ENCODE assay signal across 18 mouse cellular contexts in genomic region chr15:84096051-84096450, GRCm38 (mm10). TPM values are rescaled to one million over a fixed set of nuclear protein-coding genes. Genes with fewer than 3 reads are reported as not detected.
DNase-seq lines count a peak whose midpoint lies in the region; TF ChIP-seq lines count a peak whose summit lies in the region.
"Had no signal": no experiment of that assay in that cellular context is flagged by ENCODE, and none has a peak within 500 bp of the region (broad histone marks: within the 10 kb centered on the region; RNA-seq: fewer than 3 reads in every experiment).

No protein-coding gene starts in this region.

- H3K4me1 ChIP-seq in thymus, adult 2 months (replicated peaks; ENCODE audit: control insufficient read depth, insufficient read depth, low read length): no peaks in the 10 kb centered on the region
- H3K4me1 ChIP-seq: heart, embryonic 15.5 days; liver, embryonic 13.5 days had no signal

- no peak overlapping the region for H3K27ac ChIP-seq in thymus, adult 2 months (ENCODE audit: control insufficient read depth, insufficient read depth, low read length)
- H3K27ac ChIP-seq: heart, embryonic 15.5 days; liver, embryonic 13.5 days; midbrain, embryonic 10.5 days had no signal

- H3K27me3 ChIP-seq in thymus, adult 2 months (ENCODE audit: control insufficient read depth, insufficient read depth, low read length): no peaks in the 10 kb centered on the region
- H3K27me3 ChIP-seq: liver, embryonic 13.5 days had no signal

- no peak overlapping the region for H3K4me3 ChIP-seq in thymus, adult 2 months (ENCODE audit: control insufficient read depth, insufficient read depth, low read length)
- H3K4me3 ChIP-seq: heart, embryonic 15.5 days; liver, embryonic 13.5 days; midbrain, embryonic 10.5 days; myocyte had no signal

- intact Hi-C loops in heart, postnatal 25 days (cut with DNase I): no loop called here

- no peak for TF ChIP-seq POLR2A in brain, embryonic 14.5 days (IDR thresholded peaks at IDR 0.05; ENCODE audit: borderline replicate concordance, extremely low read depth, insufficient read depth, insufficient read length, poor library complexity, severe bottlenecking)
- no peak for TF ChIP-seq POLR2A in thymus, adult 2 months (IDR thresholded peaks at IDR 0.05; ENCODE audit: control insufficient read depth, extremely low read depth, insufficient read depth, low read length, poor library complexity)

- DNase-seq in heart, adult 8-10 months (ENCODE audit: low spot score): peak; percentile 11
- no peak for DNase-seq in heart, postnatal 25 days (ENCODE audit: low spot score)
- DNase-seq in brain, embryonic 14.5 days (ENCODE audit: low read depth): peak; percentile 70
- DNase-seq in cerebellum, adult 18-20 months: peak; percentile 77 to 78
- peak; percentile 68 for DNase-seq in gastrocnemius, adult 18-20 months (ENCODE audit: low spot score)
- DNase-seq in thymus, adult 2 months: no peak
- DNase-seq in lung, adult 18-20 months: no peak
- no peak for DNase-seq in kidney, postnatal 36 days
- DNase-seq: embryo, embryonic 11 days; liver, embryonic 13.5 days; right cerebral cortex, postnatal 25 days had no signal

- no peak for TF ChIP-seq CTCF in brain, embryonic 14.5 days (IDR thresholded peaks at IDR 0.05; ENCODE audit: borderline replicate concordance, extremely low read depth, insufficient read depth, insufficient read length)
- TF ChIP-seq CTCF in thymus, adult 2 months (IDR thresholded peaks at IDR 0.05; ENCODE audit: borderline replicate concordance, control insufficient read depth, extremely low read depth, insufficient read depth, low read length, poor library complexity): no peak

- 89% methylated on average over 8 of the region's 8 CpGs for WGBS in thymus, adult 2 months

- H3K36me3 ChIP-seq in thymus, adult 2 months (ENCODE audit: control insufficient read depth, insufficient read depth, low read length): no peaks in the 10 kb centered on the region
- H3K36me3 ChIP-seq: heart, embryonic 15.5 days; liver, embryonic 13.5 days; midbrain, embryonic 10.5 days had no signal

RNA-seq across cellular contexts. Expression of gene Sult4a1, which starts 9.5 kb away (rescaled TPM):
- total RNA-seq in heart, adult 8-10 months (2022): under 1 TPM in 3 of 4 experiments, not detected in 1; 0.09 to 0.20 (median 0.11) TPM
- not detected for total RNA-seq in heart, postnatal 25 days (2021)
- 96.9 and 102 TPM in 2 replicates for polyA plus RNA-seq in brain, embryonic 14.5 days (2012; rRNA removed)
- total RNA-seq in gastrocnemius, adult 18-20 months (2021): not detected
- polyA plus RNA-seq in thymus, adult 2 months (2012; rRNA removed): 0.11 and 0.22 TPM in 2 replicates
- total RNA-seq: gastrocnemius, postnatal 4 days had no signal
- polyA plus RNA-seq: myocyte had no signal

RNA-seq across cellular contexts. Expression of gene Pnpla5, which starts 26.9 kb away (rescaled TPM):
- total RNA-seq in heart, adult 8-10 months (2022): not detected
- not detected for total RNA-seq in heart, postnatal 25 days (2021)
- not detected in 2 replicates for polyA plus RNA-seq in brain, embryonic 14.5 days (2012; rRNA removed)
- under 1 TPM in 1 of 2 experiments, not detected in 1; 0.14 TPM for total RNA-seq in gastrocnemius, adult 18-20 months (2021)
- polyA plus RNA-seq in thymus, adult 2 months (2012; rRNA removed): 0.08 and 0.13 TPM in 2 replicates
- total RNA-seq: gastrocnemius, postnatal 4 days; layer of hippocampus, adult 8-10 months; left cerebral cortex, postnatal 36 days had no signal
- polyA plus RNA-seq: heart, embryonic 15.5 days; kidney, embryonic 14.5 days; liver, embryonic 13.5 days; midbrain, embryonic 10.5 days; myocyte had no signal

RNA-seq across cellular contexts. Expression of gene Efcab6, which starts 30.9 kb away (rescaled TPM):
- total RNA-seq in heart, adult 8-10 months (2022): not detected
- total RNA-seq in heart, postnatal 25 days (2021): not detected
- 1.1 and 1.5 TPM in 2 replicates for polyA plus RNA-seq in brain, embryonic 14.5 days (2012; rRNA removed)
- 1 to 10 TPM; 5.0 to 6.7 TPM for total RNA-seq in gastrocnemius, adult 18-20 months (2021)
- 0.09 and 0.13 TPM in 2 replicates for polyA plus RNA-seq in thymus, adult 2 months (2012; rRNA removed)
- polyA plus RNA-seq: kidney, embryonic 14.5 days; liver, embryonic 13.5 days; myocyte had no signal

Comparison
In these comparisons a context has a peak if more than half of its experiments do, and no peak if none do; other contexts are left out.
1. DNase-seq: peak in heart, adult 8-10 months (single experiment), brain, embryonic 14.5 days (single experiment), cerebellum, adult 18-20 months (2 of 2) and gastrocnemius, adult 18-20 months (single experiment); none in heart, postnatal 25 days (single experiment), thymus, adult 2 months (single experiment), lung, adult 18-20 months (0 of 2) and kidney, postnatal 36 days (0 of 2).
2. RNA of gene Efcab6, which starts 30.9 kb away (total RNA-seq): 5.0 to 6.7 TPM in gastrocnemius, adult 18-20 months; not detected in heart, adult 8-10 months and not detected in heart, postnatal 25 days; every median in the first group is over 4 times any median in the second.